Mouse (Mus musculus) forebrain, embryonic 11.5 days (tissue): ENCODE data around the gene Gria4. TPM values are rescaled to one million over a fixed set of nuclear protein-coding genes. Genes with fewer than 3 reads are reported as not detected.
"Not testable (repeated sequence)": the region's sequence is repeated elsewhere in the genome, so short reads cannot be mapped to it uniquely, and the experiment has no call there.

ENCODE experiments used
- ATAC-seq: fragments of 200-750 bp; cut with Nextera tagmentation; replicated peaks from 2 replicates; pipeline ENCODE4 v1.8.0; 2017; ENCODE audit warnings: moderate TSS enrichment; ENCODE audit not compliant: low FRiP score
- DNase-seq: peaks from one replicate; pipeline ENCODE4 v3.0.0-alpha.2; 2017; ENCODE audit warnings: low spot score
- H3K27ac ChIP-seq: fragments of 300-500 bp; sonication (generic); 2 replicates; pipeline ENCODE4 v1.5.1; 2014; ENCODE audit warnings: low read depth, low read length
- H3K27me3 ChIP-seq: fragments of 300-500 bp; sonication (generic); 2 replicates; pipeline ENCODE4 v1.6.1; 2014; ENCODE audit warnings: mild to moderate bottlenecking, low read length, mixed read lengths; ENCODE audit not compliant: control insufficient read depth, insufficient read depth
- H3K36me3 ChIP-seq: fragments of 300-500 bp; sonication (generic); 2 replicates; pipeline ENCODE4 v1.6.1; 2014; ENCODE audit warnings: mild to moderate bottlenecking, low read length, moderate library complexity, mixed read lengths; ENCODE audit not compliant: control insufficient read depth, insufficient read depth
- H3K4me1 ChIP-seq: fragments of 300-500 bp; sonication (generic); replicated peaks from 2 replicates; pipeline ENCODE4 v1.6.1; 2014; ENCODE audit warnings: low read length, mixed read lengths; ENCODE audit not compliant: control insufficient read depth, insufficient read depth
- H3K4me2 ChIP-seq: fragments of 300-500 bp; sonication (generic); 2 replicates; pipeline ENCODE4 v1.6.1; 2014; ENCODE audit warnings: low read depth, mild to moderate bottlenecking, low read length, moderate library complexity, mixed read lengths; ENCODE audit not compliant: severe bottlenecking
- H3K4me3 ChIP-seq: fragments of 300-500 bp; sonication (generic); 2 replicates; pipeline ENCODE4 v1.5.1; 2014; ENCODE audit warnings: low read depth, low read length
- H3K9ac ChIP-seq: fragments of 300-500 bp; sonication (generic); 2 replicates; pipeline ENCODE4 v1.6.1; 2014; ENCODE audit warnings: low read length
- H3K9me3 ChIP-seq: fragments of 300-500 bp; sonication (generic); 2 replicates; pipeline ENCODE4 v1.6.1; 2016; ENCODE audit warnings: low read length, mixed read lengths; ENCODE audit not compliant: control insufficient read depth
- WGBS: fragments of 180-500 bp; shearing (Covaris S2); extraction: QIAGEN DNeasy Blood & Tissue Kit; methylation state at CpG from one replicate; pipeline ENCODE4 v1.1.7; 2014; 5-methylcytosine and 5-hydroxymethylcytosine counted together
- polyA plus RNA-seq: library from polyadenylated mRNA; unstranded; fragments of >200 nt; fragmentation: Nextera tagmentation; extraction: Ambion mirVana; gene quantifications from 2 replicates; pipeline ENCODE4 v1.2.1, GENCODE M21; 2014

Gene Gria4
- polyA plus RNA-seq = 5.5 and 6.4 TPM in 2 replicates

- WGBS = under 1% methylated on average over 46 of the region's 46 CpGs
Measured at GRCm38 (mm10) chr9:4795544-4796288, at the start of gene Gria4. Gene Gria4 (minus strand): TSS chr9:4796234.

GRCm38 (mm10) chr9:4810941-4811340 is 14.9 kb upstream of the Gria4 start:
- not testable (repeated sequence) for DNase-seq, ATAC-seq, H3K9ac ChIP-seq, H3K9me3 ChIP-seq, H3K36me3 ChIP-seq, H3K4me1 ChIP-seq, H3K4me2 ChIP-seq, H3K4me3 ChIP-seq, H3K27me3 ChIP-seq, H3K27ac ChIP-seq
- 87% methylated on average over 2 of the region's 2 CpGs for WGBS

More at GRCm38 (mm10) chr9:4795544-4796288, at the start of gene Gria4:
- Histone ChIP-seq H3K4me1 (no peaks in the 10 kb centered on the region), H3K9me3 (no peaks in the 10 kb centered on the region), H3K27me3 (no peaks in the 10 kb centered on the region), H3K4me3 (peak within 1 kb of the TSS; percentile 54), H3K27ac (peak within 1 kb of the TSS; percentile 48; the same call in 1 of the 2 replicates), H3K4me2 (peak within 1 kb of the TSS; percentile 74), H3K9ac (peak within 1 kb of the TSS; percentile 69), H3K36me3 (no peaks in the 10 kb centered on the region)
- peak; percentile 96 for ATAC-seq
- peak; percentile 86 for DNase-seq

- no peak overlapping the region for H3K4me3 ChIP-seq
- no peak overlapping the region for H3K27ac ChIP-seq
- no peaks in the 10 kb centered on the region for H3K9me3 ChIP-seq
- 51% methylated on average over 7 of the region's 7 CpGs for WGBS
- H3K4me1 ChIP-seq = no peaks in the 10 kb centered on the region
- no peak for ATAC-seq
- H3K4me2 ChIP-seq = no peak overlapping the region
- H3K9ac ChIP-seq = no peak overlapping the region
- no peak for DNase-seq
- no peaks in the 10 kb centered on the region for H3K36me3 ChIP-seq
- H3K27me3 ChIP-seq = no peaks in the 10 kb centered on the region
Measured at GRCm38 (mm10) chr9:4803151-4803755, 7.2 kb upstream of the Gria4 start.

- Histone ChIP-seq H3K27me3 (no peaks in the 10 kb centered on the region), H3K4me2 (no peak overlapping the region), H3K4me1 (no peaks in the 10 kb centered on the region), H3K36me3 (no peaks in the 10 kb centered on the region), H3K4me3 (no peak overlapping the region), H3K27ac (no peak overlapping the region), H3K9me3 (no peaks in the 10 kb centered on the region), H3K9ac (no peak overlapping the region)
- 91% methylated on average over 2 of the region's 2 CpGs for WGBS
- ATAC-seq (no peak), DNase-seq (no peak)
Measured at GRCm38 (mm10) chr9:4797396-4797795, 1.4 kb upstream of the Gria4 start.

GRCm38 (mm10) chr9:4796289-4796645 is 233 bp upstream of the Gria4 start:
- DNase-seq (no peak), ATAC-seq (peak; percentile 54; the same call in 1 of the 2 replicates)
- H3K4me3 ChIP-seq = peak overlapping the region; percentile 54
- no peaks in the 10 kb centered on the region for H3K36me3 ChIP-seq
- peak overlapping the region; percentile 74 for H3K4me2 ChIP-seq
- no peaks in the 10 kb centered on the region for H3K27me3 ChIP-seq
- H3K27ac ChIP-seq = no peak overlapping the region
- peak overlapping the region; percentile 41; the same call in 1 of the 2 replicates for H3K9ac ChIP-seq
- H3K4me1 ChIP-seq = no peaks in the 10 kb centered on the region
- no peaks in the 10 kb centered on the region for H3K9me3 ChIP-seq
- 1% methylated on average over 4 of the region's 4 CpGs for WGBS

- Histone ChIP-seq H3K4me3 (peak overlapping the region; percentile 54), H3K27ac (no peak overlapping the region), H3K4me1 (no peaks in the 10 kb centered on the region), H3K9me3 (no peaks in the 10 kb centered on the region), H3K27me3 (no peaks in the 10 kb centered on the region), H3K4me2 (peak overlapping the region; percentile 74), H3K36me3 (no peaks in the 10 kb centered on the region), H3K9ac (peak overlapping the region; percentile 69; the same call in 1 of the 2 replicates)
- WGBS = 1% methylated on average over 5 of the region's 6 CpGs
- DNase-seq (peak; percentile 35), ATAC-seq (no peak)
Measured at GRCm38 (mm10) chr9:4795075-4795474, 959 bp downstream of the Gria4 start.

GRCm38 (mm10) chr9:4794411-4794810 is 1.6 kb downstream of the Gria4 start:
- ATAC-seq (no peak), DNase-seq (peak; percentile 41)
- Histone ChIP-seq H3K4me2 (peak overlapping the region; percentile 74), H3K27me3 (no peaks in the 10 kb centered on the region), H3K4me3 (peak overlapping the region; percentile 54), H3K9ac (peak overlapping the region; percentile 32; the same call in 1 of the 2 replicates), H3K27ac (no peak overlapping the region), H3K4me1 (no peaks in the 10 kb centered on the region), H3K9me3 (no peaks in the 10 kb centered on the region), H3K36me3 (no peaks in the 10 kb centered on the region)
- WGBS = 26% methylated on average over 10 of the region's 10 CpGs

GRCm38 (mm10) chr9:4749407-4749806 is 46.6 kb downstream of the Gria4 start:
- H3K4me1 ChIP-seq, DNase-seq, H3K4me3 ChIP-seq, H3K9ac ChIP-seq, H3K4me2 ChIP-seq, H3K27ac ChIP-seq, H3K27me3 ChIP-seq, H3K36me3 ChIP-seq, H3K9me3 ChIP-seq, ATAC-seq: not testable (repeated sequence)
